Mouse (Mus musculus): Measurements from ENCODE around the gene Pla2g12b. TPM values are rescaled to one million over a fixed set of nuclear protein-coding genes. Genes with fewer than 3 reads are reported as not detected.
"Not testable (repeated sequence)": the region's sequence is repeated elsewhere in the genome, so short reads cannot be mapped to it uniquely, and the experiment has no call there.

Gene Pla2g12b
- polyA plus RNA-seq, 1 experiment from 2014 or later: not detected

GRCm38 (mm10) chr10:59367206-59367605 lies 36.3 kb upstream of the Pla2g12b start:
- Histone ChIP-seq H3K9ac (ENCODE audit: low read length) (no peak overlapping the region), H3K4me2 (ENCODE audit: low read depth) (no peak overlapping the region), H3K36me3 (ENCODE audit: control insufficient read depth, insufficient read depth, low read length) (peaks cover 23% of the 10 kb centered on the region), H3K4me3 (ENCODE audit: low read depth, low read length) (no peak overlapping the region), H3K9me3 (ENCODE audit: control insufficient read depth, low read length) (no peaks in the 10 kb centered on the region), H3K4me1 (ENCODE audit: control insufficient read depth, insufficient read depth, low read length) (no peaks in the 10 kb centered on the region), H3K27me3 (ENCODE audit: control insufficient read depth, insufficient read depth, low read length) (no peaks in the 10 kb centered on the region), H3K27ac (ENCODE audit: low read depth, low read length) (no peak overlapping the region)
- ATAC-seq (ENCODE audit: insufficient read depth, low FRiP score, low TSS enrichment) (no peak), DNase-seq (ENCODE audit: low spot score) (no peak)
- WGBS: 87% methylated on average over 4 of the region's 4 CpGs

GRCm38 (mm10) chr10:59368729-59369128 lies 34.7 kb upstream of the Pla2g12b start:
- H3K36me3 ChIP-seq (ENCODE audit: control insufficient read depth, insufficient read depth, low read length): peaks cover 27% of the 10 kb centered on the region
- H3K27me3 ChIP-seq (ENCODE audit: control insufficient read depth, insufficient read depth, low read length): no peaks in the 10 kb centered on the region
- no peak for ATAC-seq (ENCODE audit: insufficient read depth, low FRiP score, low TSS enrichment)
- no peaks in the 10 kb centered on the region for H3K4me1 ChIP-seq (ENCODE audit: control insufficient read depth, insufficient read depth, low read length)
- H3K27ac ChIP-seq (ENCODE audit: low read depth, low read length): no peak overlapping the region
- H3K4me2 ChIP-seq (ENCODE audit: low read depth): no peak overlapping the region
- H3K4me3 ChIP-seq (ENCODE audit: low read depth, low read length): no peak overlapping the region
- no peak overlapping the region for H3K9ac ChIP-seq (ENCODE audit: low read length)
- WGBS: 94% methylated on average over 8 of the region's 8 CpGs
- DNase-seq (ENCODE audit: low spot score): no peak
- H3K9me3 ChIP-seq (ENCODE audit: control insufficient read depth, low read length): no peaks in the 10 kb centered on the region

- no peak overlapping the region for H3K9ac ChIP-seq (ENCODE audit: low read length)
- 92% methylated on average over 9 of the region's 9 CpGs for WGBS
- no peaks in the 10 kb centered on the region for H3K9me3 ChIP-seq (ENCODE audit: control insufficient read depth, low read length)
- no peaks in the 10 kb centered on the region for H3K27me3 ChIP-seq (ENCODE audit: control insufficient read depth, insufficient read depth, low read length)
- no peaks in the 10 kb centered on the region for H3K4me1 ChIP-seq (ENCODE audit: control insufficient read depth, insufficient read depth, low read length)
- ATAC-seq (ENCODE audit: insufficient read depth, low FRiP score, low TSS enrichment) (no peak), DNase-seq (ENCODE audit: low spot score) (no peak)
- H3K36me3 ChIP-seq (ENCODE audit: control insufficient read depth, insufficient read depth, low read length): peaks cover 25% of the 10 kb centered on the region
- H3K4me3 ChIP-seq (ENCODE audit: low read depth, low read length): no peak overlapping the region
- H3K4me2 ChIP-seq (ENCODE audit: low read depth): no peak overlapping the region
- no peak overlapping the region for H3K27ac ChIP-seq (ENCODE audit: low read depth, low read length)
Measured at GRCm38 (mm10) chr10:59369426-59369825, 34.0 kb upstream of the Pla2g12b start.

GRCm38 (mm10) chr10:59377906-59378305 lies 25.6 kb upstream of the Pla2g12b start:
- no peak overlapping the region for H3K9ac ChIP-seq (ENCODE audit: low read length)
- no peaks in the 10 kb centered on the region; the same call in 1 of the 2 replicates for H3K9me3 ChIP-seq (ENCODE audit: control insufficient read depth, low read length)
- 96% methylated on average over 10 of the region's 10 CpGs for WGBS
- ATAC-seq (ENCODE audit: insufficient read depth, low FRiP score, low TSS enrichment) (no peak), DNase-seq (ENCODE audit: low spot score) (no peak)
- no peaks in the 10 kb centered on the region for H3K27me3 ChIP-seq (ENCODE audit: control insufficient read depth, insufficient read depth, low read length)
- no peaks in the 10 kb centered on the region for H3K4me1 ChIP-seq (ENCODE audit: control insufficient read depth, insufficient read depth, low read length)
- peaks cover 8% of the 10 kb centered on the region; the same call in 1 of the 2 replicates for H3K36me3 ChIP-seq (ENCODE audit: control insufficient read depth, insufficient read depth, low read length)
- H3K27ac ChIP-seq (ENCODE audit: low read depth, low read length): no peak overlapping the region
- no peak overlapping the region for H3K4me3 ChIP-seq (ENCODE audit: low read depth, low read length)
- no peak overlapping the region for H3K4me2 ChIP-seq (ENCODE audit: low read depth)

GRCm38 (mm10) chr10:59378728-59379127 lies 24.7 kb upstream of the Pla2g12b start:
- 0 out of 2 replicates have a peak, but pooled peaks cover 4% of the 10 kb centered on the region for H3K36me3 ChIP-seq (ENCODE audit: control insufficient read depth, insufficient read depth, low read length)
- no peaks in the 10 kb centered on the region for H3K27me3 ChIP-seq (ENCODE audit: control insufficient read depth, insufficient read depth, low read length)
- H3K4me1 ChIP-seq (ENCODE audit: control insufficient read depth, insufficient read depth, low read length): no peaks in the 10 kb centered on the region
- DNase-seq (ENCODE audit: low spot score) (no peak), ATAC-seq (ENCODE audit: insufficient read depth, low FRiP score, low TSS enrichment) (no peak)
- H3K9me3 ChIP-seq (ENCODE audit: control insufficient read depth, low read length): no peaks in the 10 kb centered on the region; the same call in 1 of the 2 replicates
- 92% methylated on average over 4 of the region's 4 CpGs for WGBS
- H3K9ac ChIP-seq (ENCODE audit: low read length): no peak overlapping the region
- no peak overlapping the region for H3K4me3 ChIP-seq (ENCODE audit: low read depth, low read length)
- H3K4me2 ChIP-seq (ENCODE audit: low read depth): no peak overlapping the region
- no peak overlapping the region for H3K27ac ChIP-seq (ENCODE audit: low read depth, low read length)

GRCm38 (mm10) chr10:59379927-59380326 lies 23.5 kb upstream of the Pla2g12b start:
- no peak overlapping the region for H3K4me3 ChIP-seq (ENCODE audit: low read depth, low read length)
- no peak for ATAC-seq (ENCODE audit: insufficient read depth, low FRiP score, low TSS enrichment)
- no peaks in the 10 kb centered on the region for H3K36me3 ChIP-seq (ENCODE audit: control insufficient read depth, insufficient read depth, low read length)
- DNase-seq (ENCODE audit: low spot score): no peak
- H3K4me2 ChIP-seq (ENCODE audit: low read depth): no peak overlapping the region
- H3K9me3 ChIP-seq (ENCODE audit: control insufficient read depth, low read length): no peaks in the 10 kb centered on the region; the same call in 1 of the 2 replicates
- H3K4me1 ChIP-seq (ENCODE audit: control insufficient read depth, insufficient read depth, low read length): no peaks in the 10 kb centered on the region
- no peaks in the 10 kb centered on the region for H3K27me3 ChIP-seq (ENCODE audit: control insufficient read depth, insufficient read depth, low read length)
- 63% methylated on average over 3 of the region's 3 CpGs for whole genome bisulfite sequencing
- H3K27ac ChIP-seq (ENCODE audit: low read depth, low read length): no peak overlapping the region
- H3K9ac ChIP-seq (ENCODE audit: low read length): no peak overlapping the region

- no peaks in the 10 kb centered on the region for H3K4me1 ChIP-seq (ENCODE audit: control insufficient read depth, insufficient read depth, low read length)
- H3K4me3 ChIP-seq (ENCODE audit: low read depth, low read length): no peak overlapping the region
- no peak overlapping the region for H3K9ac ChIP-seq (ENCODE audit: low read length)
- no peaks in the 10 kb centered on the region for H3K27me3 ChIP-seq (ENCODE audit: control insufficient read depth, insufficient read depth, low read length)
- no peak overlapping the region for H3K27ac ChIP-seq (ENCODE audit: low read depth, low read length)
- no peak for ATAC-seq (ENCODE audit: insufficient read depth, low FRiP score, low TSS enrichment)
- H3K4me2 ChIP-seq (ENCODE audit: low read depth): no peak overlapping the region
- 82% methylated on average over 2 of the region's 2 CpGs for WGBS
- no peaks in the 10 kb centered on the region; the same call in 1 of the 2 replicates for H3K9me3 ChIP-seq (ENCODE audit: control insufficient read depth, low read length)
- DNase-seq (ENCODE audit: low spot score): no peak
- no peaks in the 10 kb centered on the region for H3K36me3 ChIP-seq (ENCODE audit: control insufficient read depth, insufficient read depth, low read length)
Measured at GRCm38 (mm10) chr10:59380411-59380821, 23.0 kb upstream of the Pla2g12b start.

GRCm38 (mm10) chr10:59381563-59381962 lies 21.9 kb upstream of the Pla2g12b start:
- ATAC-seq (ENCODE audit: insufficient read depth, low FRiP score, low TSS enrichment); H3K4me2 ChIP-seq (ENCODE audit: low read depth); H3K27ac ChIP-seq (ENCODE audit: low read depth, low read length); H3K4me1 ChIP-seq (ENCODE audit: control insufficient read depth, insufficient read depth, low read length); DNase-seq (ENCODE audit: low spot score); H3K36me3 ChIP-seq (ENCODE audit: control insufficient read depth, insufficient read depth, low read length); H3K4me3 ChIP-seq (ENCODE audit: low read depth, low read length); H3K9me3 ChIP-seq (ENCODE audit: control insufficient read depth, low read length); H3K9ac ChIP-seq (ENCODE audit: low read length); H3K27me3 ChIP-seq (ENCODE audit: control insufficient read depth, insufficient read depth, low read length): not testable (repeated sequence)
- WGBS: 89% methylated on average over 5 of the region's 10 CpGs

GRCm38 (mm10) chr10:59386951-59387350 lies 16.5 kb upstream of the Pla2g12b start:
- no peak overlapping the region for H3K27ac ChIP-seq (ENCODE audit: low read depth, low read length)
- no peaks in the 10 kb centered on the region for H3K4me1 ChIP-seq (ENCODE audit: control insufficient read depth, insufficient read depth, low read length)
- no peak for ATAC-seq (ENCODE audit: insufficient read depth, low FRiP score, low TSS enrichment)
- H3K4me3 ChIP-seq (ENCODE audit: low read depth, low read length): no peak overlapping the region
- no peak for DNase-seq (ENCODE audit: low spot score)
- 92% methylated on average over 7 of the region's 8 CpGs for WGBS
- no peaks in the 10 kb centered on the region for H3K27me3 ChIP-seq (ENCODE audit: control insufficient read depth, insufficient read depth, low read length)
- no peak overlapping the region for H3K9ac ChIP-seq (ENCODE audit: low read length)
- no peaks in the 10 kb centered on the region for H3K36me3 ChIP-seq (ENCODE audit: control insufficient read depth, insufficient read depth, low read length)
- no peaks in the 10 kb centered on the region for H3K9me3 ChIP-seq (ENCODE audit: control insufficient read depth, low read length)
- H3K4me2 ChIP-seq (ENCODE audit: low read depth): no peak overlapping the region

Measured in neural tube, embryonic 11.5 days (tissue).